Mouse (Mus musculus) kidney, adult 2 months (tissue): ENCODE results near the gene Olfr598. TPM values are rescaled to one million over a fixed set of nuclear protein-coding genes. Genes with fewer than 3 reads are reported as not detected.
"Not testable (repeated sequence)": the region's sequence is repeated elsewhere in the genome, so short reads cannot be mapped to it uniquely, and the experiment has no call there.

Experiments
- DNase-seq: peaks from one replicate; pipeline ENCODE4 v3.0.0; 2021
- H3K27ac ChIP-seq: fragments of 200-500 bp; 2 replicates; pipeline ENCODE4 v1.5.1; 2012; ENCODE audit warnings: low read depth, low read length, control low read depth, inconsistent platforms; ENCODE audit not compliant: insufficient read depth
- H3K27me3 ChIP-seq: fragments of 200-500 bp; replicated peaks from 2 replicates; pipeline ENCODE4 v1.6.1; 2012; ENCODE audit warnings: mild to moderate bottlenecking, moderate library complexity, low read length, inconsistent platforms; ENCODE audit not compliant: control insufficient read depth, insufficient read depth
- H3K36me3 ChIP-seq: fragments of 200-500 bp; 2 replicates; pipeline ENCODE4 v1.6.1; 2012; ENCODE audit warnings: mild to moderate bottlenecking, moderate library complexity, low read length, inconsistent platforms; ENCODE audit not compliant: control insufficient read depth, insufficient read depth
- H3K4me1 ChIP-seq: fragments of 200-500 bp; 2 replicates; pipeline ENCODE4 v1.6.1; 2011; ENCODE audit warnings: low read length; ENCODE audit not compliant: control insufficient read depth, insufficient read depth
- H3K4me3 ChIP-seq: fragments of 200-500 bp; 2 replicates; pipeline ENCODE4 v1.5.1; 2011; ENCODE audit warnings: mild to moderate bottlenecking, low read depth, low read length, control low read depth; ENCODE audit not compliant: insufficient read depth
- CTCF ChIP-seq: fragments of 200-500 bp; conservative IDR thresholded peaks from 2 replicates; pipeline ENCODE4 v1.5.1; 2011; ENCODE audit warnings: low read depth, mild to moderate bottlenecking, control low read depth, low read length, moderate library complexity, mixed read lengths; ENCODE audit not compliant: insufficient read depth, insufficient read length
- POLR2A ChIP-seq: fragments of 200-500 bp; IDR thresholded peaks from one replicate; pipeline ENCODE4 v1.6.1; 2011; ENCODE audit warnings: low read depth, low read length, control low read depth
- WGBS: fragments of 180-500 bp; shearing (Covaris S2); methylation state at CpG from one replicate; pipeline ENCODE4 v1.1.7; 2018; 5-methylcytosine and 5-hydroxymethylcytosine counted together
- polyA plus RNA-seq: library from polyadenylated mRNA; depleted of rRNA; stranded (reverse); fragments of >200 nt; gene quantifications from 2 replicates; pipeline ENCODE4 v1.2.3, GENCODE M21; 2012; rRNA removed

Gene Olfr598
- not detected in 2 replicates for polyA plus RNA-seq

- no peak for TF ChIP-seq CTCF
- no peak for TF ChIP-seq POLR2A
- no peak within 1 kb of the TSS for H3K27ac ChIP-seq
- DNase-seq: no peak
- no peaks in the 10 kb centered on the region for H3K27me3 ChIP-seq
- no peaks in the 10 kb centered on the region for H3K36me3 ChIP-seq
- no peak within 1 kb of the TSS for H3K4me3 ChIP-seq
- H3K4me1 ChIP-seq: no peaks in the 10 kb centered on the region
These were observed at the start of gene Olfr598 for GRCm38 (mm10) chr7:103323268-103323667. TSS of gene Olfr598 (plus strand) at chr7:103323568.

GRCm38 (mm10) chr7:103305348-103305747 lies 18.0 kb upstream of the Olfr598 start, which contains the start of gene Olfr596:
TSS of gene Olfr596 (plus strand) at chr7:103305648.
- not testable (repeated sequence) for DNase-seq, H3K4me1 ChIP-seq

GRCm38 (mm10) chr7:103316015-103316414 lies 7.4 kb upstream of the Olfr598 start, which contains the start of gene Olfr597:
TSS of gene Olfr597 (plus strand) at chr7:103316315.
- not testable (repeated sequence) for H3K27ac ChIP-seq, H3K4me1 ChIP-seq, H3K27me3 ChIP-seq, DNase-seq, H3K36me3 ChIP-seq, H3K4me3 ChIP-seq
- 90% methylated on average over 2 of the region's 2 CpGs for WGBS

More at GRCm38 (mm10) chr7:103305348-103305747, 18.0 kb upstream of the Olfr598 start, which contains the start of gene Olfr596:
- H3K36me3 ChIP-seq, H3K4me3 ChIP-seq, H3K27me3 ChIP-seq, H3K27ac ChIP-seq: not testable (repeated sequence)
- WGBS: 88% methylated on average over 2 of the region's 2 CpGs

DNA sequence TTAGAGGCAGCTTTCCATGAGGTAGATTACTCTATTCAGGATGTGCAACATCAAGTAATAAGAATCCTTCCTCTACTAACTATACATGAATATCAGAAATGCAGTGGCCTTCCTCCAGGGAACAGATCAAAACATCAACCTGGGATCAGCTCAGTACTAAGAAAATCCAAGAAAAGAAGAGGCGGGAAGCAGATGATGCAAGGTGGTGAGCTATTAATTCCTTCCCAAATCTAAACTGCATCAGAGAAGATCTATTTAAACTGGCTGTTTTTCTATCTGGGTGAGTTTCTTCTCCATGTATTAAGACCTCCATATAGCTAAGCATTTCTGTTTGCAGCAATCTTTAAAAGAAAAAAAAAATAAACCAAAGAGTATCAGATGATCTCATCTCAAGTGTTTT lies 12.2 kb downstream of the Olfr598 start, which contains the start of gene Olfr599:
Olfr599 (plus strand) TSS at position 301 of the 400 bp plus-strand sequence.
- H3K27me3 ChIP-seq: no peaks in the 10 kb centered on the region
- TF ChIP-seq POLR2A (no peak), CTCF (no peak)
- DNase-seq: no peak
- H3K4me1 ChIP-seq: no peaks in the 10 kb centered on the region
- H3K36me3 ChIP-seq: no peaks in the 10 kb centered on the region
- H3K27ac ChIP-seq: no peak within 1 kb of the TSS
- H3K4me3 ChIP-seq: no peak within 1 kb of the TSS
- WGBS: 83% methylated on average over 1 of the region's 1 CpGs

DNA sequence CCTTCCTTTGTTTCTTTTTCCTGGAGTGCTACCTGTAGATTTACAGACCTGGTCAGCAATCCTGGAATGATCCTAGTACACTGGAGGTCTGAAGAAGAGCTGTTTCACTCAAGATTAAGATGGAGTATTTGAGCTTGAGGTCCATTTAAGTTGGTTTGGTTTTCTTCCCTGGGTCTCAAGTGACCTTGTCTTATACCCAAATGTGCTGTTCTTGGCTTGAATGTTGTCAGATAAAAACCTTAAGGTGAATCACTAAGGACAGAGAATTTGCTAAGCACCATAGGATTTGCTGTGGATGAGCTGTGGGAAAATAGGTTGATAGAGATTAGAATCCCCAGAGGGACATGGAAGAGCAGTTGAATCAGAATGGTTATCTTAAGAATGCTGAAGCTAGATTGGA lies 26.2 kb downstream of the Olfr598 start, which contains the start of gene Olfr600:
Olfr600 (minus strand) TSS at position 101 of the 400 bp plus-strand sequence.
- Histone ChIP-seq H3K36me3 (no peaks in the 10 kb centered on the region), H3K27me3 (no peaks in the 10 kb centered on the region), H3K4me1 (no peaks in the 10 kb centered on the region), H3K4me3 (no peak within 1 kb of the TSS), H3K27ac (no peak within 1 kb of the TSS)
- no peak for DNase-seq
- TF ChIP-seq POLR2A: no peak
- TF ChIP-seq CTCF: no peak

GRCm38 (mm10) chr7:103362555-103362954 lies 39.2 kb downstream of the Olfr598 start, which contains the start of gene Olfr601:
TSS of gene Olfr601 (minus strand) at chr7:103362655.
- Histone ChIP-seq H3K4me3 (no peak within 1 kb of the TSS), H3K36me3 (no peaks in the 10 kb centered on the region), H3K27me3 (no peaks in the 10 kb centered on the region), H3K4me1 (no peaks in the 10 kb centered on the region), H3K27ac (no peak within 1 kb of the TSS)
- TF ChIP-seq CTCF (no peak), POLR2A (no peak)
- 98% methylated on average over 1 of the region's 1 CpGs for WGBS
- no peak for DNase-seq

Other genes with a start within 250 kb of the Olfr598 start
- not detected in 2 replicates for gene Olfr584, start 241.7 kb upstream of the Olfr598 start, polyA plus RNA-seq
- not detected in 2 replicates for gene Olfr585, start 225.8 kb upstream of the Olfr598 start, polyA plus RNA-seq
- gene Olfr586, start 197.9 kb upstream of the Olfr598 start, polyA plus RNA-seq: not detected in 2 replicates
- not detected in 2 replicates for gene Olfr588-ps1, start 182.7 kb upstream of the Olfr598 start, polyA plus RNA-seq
- gene Olfr589, start 167.2 kb upstream of the Olfr598 start, polyA plus RNA-seq: not detected in 2 replicates
- not detected in 2 replicates for gene Olfr591, start 145.2 kb upstream of the Olfr598 start, polyA plus RNA-seq
- gene Olfr592, start 138.8 kb upstream of the Olfr598 start, polyA plus RNA-seq: not detected in 2 replicates
- not detected in 2 replicates for gene Olfr593, start 111.7 kb upstream of the Olfr598 start, polyA plus RNA-seq
- gene Olfr594, start 106.6 kb upstream of the Olfr598 start, polyA plus RNA-seq: not detected in 2 replicates
- gene Usp17ld, start 71.1 kb upstream of the Olfr598 start, polyA plus RNA-seq: not detected in 2 replicates
- gene Olfr596, start 17.9 kb upstream of the Olfr598 start, polyA plus RNA-seq: not detected in 2 replicates
- not detected in 2 replicates for gene Olfr597, start 7.3 kb upstream of the Olfr598 start, polyA plus RNA-seq
- gene Olfr599, start 12.3 kb downstream of the Olfr598 start, polyA plus RNA-seq: not detected in 2 replicates
- gene Olfr600, start 26.1 kb downstream of the Olfr598 start, polyA plus RNA-seq: not detected in 2 replicates
- gene Olfr601, start 39.1 kb downstream of the Olfr598 start, polyA plus RNA-seq: not detected in 2 replicates
- gene Olfr603, start 62.6 kb downstream of the Olfr598 start, polyA plus RNA-seq: not detected in 2 replicates
- not detected in 2 replicates for gene Usp17lc, start 91.5 kb downstream of the Olfr598 start, polyA plus RNA-seq
- not detected in 2 replicates for gene Olfr605, start 121.9 kb downstream of the Olfr598 start, polyA plus RNA-seq
- gene Olfr606, start 125.5 kb downstream of the Olfr598 start, polyA plus RNA-seq: not detected in 2 replicates
- gene Olfr607, start 140.6 kb downstream of the Olfr598 start, polyA plus RNA-seq: not detected in 2 replicates
- gene Olfr608, start 146.3 kb downstream of the Olfr598 start, polyA plus RNA-seq: not detected in 2 replicates
- not detected in 2 replicates for gene Olfr609, start 174.5 kb downstream of the Olfr598 start, polyA plus RNA-seq
- gene Olfr610, start 188.6 kb downstream of the Olfr598 start, polyA plus RNA-seq: not detected in 2 replicates
- gene Olfr611, start 197.3 kb downstream of the Olfr598 start, polyA plus RNA-seq: not detected in 2 replicates
- gene Olfr612, start 219.1 kb downstream of the Olfr598 start, polyA plus RNA-seq: not detected in 2 replicates
- not detected in 2 replicates for gene Olfr613, start 224.5 kb downstream of the Olfr598 start, polyA plus RNA-seq
- not detected in 2 replicates for gene Olfr615, start 232.5 kb downstream of the Olfr598 start, polyA plus RNA-seq
- gene Olfr616, start 245.6 kb downstream of the Olfr598 start, polyA plus RNA-seq: not detected in 2 replicates
- gene Olfr617, start 249.5 kb downstream of the Olfr598 start, polyA plus RNA-seq: not detected in 2 replicates